Mouse (Mus musculus) urinary bladder, adult 2 months (tissue): ENCODE measurements around the gene Ptbp1. TPM values are rescaled to one million over a fixed set of nuclear protein-coding genes. Genes with fewer than 3 reads are reported as not detected.
A peak's percentile ranks its signal among the peaks of the same experiment; 100 is the strongest.

Experiments
- DNase-seq: peaks from one replicate; pipeline ENCODE4 v3.0.0; 2022; ENCODE audit warnings: low spot score
- polyA plus RNA-seq: library from polyadenylated mRNA; depleted of rRNA; stranded (reverse); fragments of >200 nt; gene quantifications from 2 replicates; pipeline ENCODE4 v1.2.3, GENCODE M21; 2012

Ptbp1 gene
- polyA plus RNA-seq, 1 experiment, result 140 TPM

- DNase-seq, result peak; percentile 65
Measured at GRCm38 (mm10) chr10:79834769-79835398, 19.3 kb upstream of the Ptbp1 start.

- DNase-seq, result no peak
Measured at GRCm38 (mm10) chr10:79836918-79837317, 17.3 kb upstream of the Ptbp1 start.

DNA sequence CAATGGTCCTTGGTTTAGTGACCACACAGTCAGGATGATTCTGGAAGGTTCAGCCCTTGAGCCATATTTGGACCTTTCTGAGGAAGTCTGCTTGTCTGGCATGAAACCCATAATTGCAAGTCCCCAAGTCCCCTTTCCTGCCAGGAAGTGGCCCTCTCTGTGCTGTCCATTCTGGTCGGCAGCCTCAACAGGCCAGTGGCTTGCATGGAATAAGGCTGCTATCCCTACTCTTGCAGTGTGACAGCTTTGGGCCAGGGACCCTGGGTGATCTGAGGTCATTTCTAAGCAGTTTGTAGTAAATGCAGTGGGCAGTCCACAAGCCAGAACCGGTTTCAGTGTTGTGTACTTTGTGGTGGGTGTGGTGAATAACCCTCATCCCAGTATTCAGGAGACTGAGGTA is 16.1 kb upstream of the Ptbp1 start:
- no peak for DNase-seq

- DNase-seq, result no peak
Measured at GRCm38 (mm10) chr10:79840091-79840490, 14.1 kb upstream of the Ptbp1 start.

DNA sequence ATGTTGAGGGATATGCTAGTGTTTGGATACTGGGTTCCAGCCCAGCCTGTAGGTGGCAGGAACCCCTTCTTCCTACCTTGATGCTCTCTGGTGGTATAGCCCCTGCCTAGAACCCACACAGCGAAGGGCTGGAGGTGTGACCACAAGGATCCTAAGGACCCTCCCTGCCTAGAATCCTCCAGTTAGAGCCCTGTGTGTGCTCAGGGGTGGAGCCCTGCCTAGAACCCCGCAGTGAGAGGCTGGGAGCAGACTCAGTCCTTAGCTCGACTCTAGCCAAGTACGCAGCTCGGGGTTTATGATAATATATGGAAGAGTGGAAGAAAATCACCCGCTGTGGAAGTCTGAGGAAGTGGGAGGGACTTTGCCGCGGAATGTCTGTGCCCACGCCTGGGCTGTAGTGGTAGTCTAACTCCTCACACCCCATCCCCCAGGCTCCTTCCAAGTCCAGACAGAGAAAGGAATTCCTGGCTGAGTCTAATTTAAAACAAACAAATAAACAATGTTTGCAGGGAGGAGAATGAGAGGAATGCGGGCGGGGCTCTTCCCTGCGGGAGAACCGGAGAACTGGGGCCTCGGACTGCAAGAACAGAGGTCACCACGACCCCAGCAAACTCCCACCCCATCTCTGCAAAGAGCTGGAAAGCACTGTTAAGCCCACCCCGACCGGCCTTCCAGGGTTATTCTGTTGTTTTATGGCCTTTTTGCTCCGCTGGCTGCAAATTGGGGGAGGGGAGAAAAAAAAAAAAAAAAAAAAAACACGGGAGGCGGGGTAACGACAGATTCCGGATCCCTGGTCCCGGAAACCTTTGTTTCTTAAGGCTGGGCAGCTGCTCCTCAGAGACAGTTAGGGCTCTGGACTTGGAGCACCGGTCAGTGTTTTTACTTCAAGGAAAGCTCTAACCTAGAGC is 13.3 kb upstream of the Ptbp1 start:
- no peak for DNase-seq

GRCm38 (mm10) chr10:79842322-79842721 is 11.9 kb upstream of the Ptbp1 start:
- DNase-seq, result no peak

DNA sequence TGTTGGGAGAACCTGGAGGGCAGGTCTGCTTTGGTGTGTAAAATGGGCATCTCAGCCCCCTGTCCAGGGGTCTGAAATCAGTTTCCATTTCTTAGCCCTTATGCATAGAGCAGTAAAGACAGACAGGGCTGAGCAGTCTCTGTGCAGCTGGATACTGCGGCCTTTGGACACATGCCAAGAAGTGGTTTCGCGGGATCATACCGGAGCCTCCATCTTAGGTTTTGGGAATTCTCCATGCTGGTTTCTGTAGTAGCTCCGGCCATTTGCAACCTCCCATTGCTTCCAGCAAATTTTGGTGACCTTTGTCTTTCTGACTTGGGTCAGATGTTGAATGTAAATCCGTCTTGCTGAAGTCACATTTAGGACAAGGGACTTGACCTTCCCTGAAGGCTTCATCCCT is 10.8 kb upstream of the Ptbp1 start:
- no peak for DNase-seq

- no peak for DNase-seq
Measured at GRCm38 (mm10) chr10:79846553-79846952, 7.7 kb upstream of the Ptbp1 start.

- DNase-seq, result no peak
Measured at GRCm38 (mm10) chr10:79849941-79850628, 4.1 kb upstream of the Ptbp1 start.

GRCm38 (mm10) chr10:79851653-79852052 is 2.6 kb upstream of the Ptbp1 start:
- DNase-seq, result no peak

GRCm38 (mm10) chr10:79852107-79852789 is 2.0 kb upstream of the Ptbp1 start:
- no peak for DNase-seq

DNA sequence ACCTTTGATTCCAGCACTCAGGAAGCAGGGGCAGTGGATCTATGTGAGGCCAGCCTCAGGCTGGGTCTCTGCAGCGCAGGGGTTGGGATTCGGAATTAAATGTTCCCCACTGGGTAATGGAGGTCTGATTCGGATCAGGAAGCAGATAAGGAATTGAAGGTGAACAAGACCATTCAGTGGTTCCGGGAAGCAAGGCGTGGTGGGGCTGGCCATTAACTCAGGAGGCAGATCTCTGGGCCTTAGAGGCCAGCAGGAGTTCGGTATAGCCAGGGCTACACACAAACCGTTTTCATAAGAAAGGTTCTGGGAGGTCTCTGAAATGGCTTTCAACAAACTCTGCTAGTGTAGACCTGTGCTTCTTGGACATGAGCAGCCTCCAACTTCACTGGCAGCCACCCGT is 1.4 kb upstream of the Ptbp1 start:
- no peak for DNase-seq

DNA sequence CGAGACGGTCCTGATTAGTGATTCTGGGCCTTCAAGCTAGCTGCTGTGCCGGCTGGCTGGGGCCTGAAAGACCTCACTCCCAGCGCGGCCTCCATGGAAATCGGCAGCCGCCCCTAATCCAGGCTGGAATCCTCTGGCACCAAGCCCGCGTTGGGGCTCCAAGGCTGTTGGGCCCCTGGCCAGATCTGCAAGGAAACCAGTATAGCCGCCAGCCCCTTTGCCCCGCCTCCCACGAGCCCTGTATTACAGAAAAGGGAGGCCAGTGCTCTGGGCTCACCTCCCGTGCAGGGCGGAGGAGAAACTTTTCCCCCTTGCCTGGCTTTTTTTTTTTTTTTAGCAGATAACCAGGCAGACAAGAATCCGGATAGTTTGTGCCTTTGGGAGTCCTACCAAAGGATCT is 835 bp upstream of the Ptbp1 start:
- peak; percentile 95 for DNase-seq

DNA sequence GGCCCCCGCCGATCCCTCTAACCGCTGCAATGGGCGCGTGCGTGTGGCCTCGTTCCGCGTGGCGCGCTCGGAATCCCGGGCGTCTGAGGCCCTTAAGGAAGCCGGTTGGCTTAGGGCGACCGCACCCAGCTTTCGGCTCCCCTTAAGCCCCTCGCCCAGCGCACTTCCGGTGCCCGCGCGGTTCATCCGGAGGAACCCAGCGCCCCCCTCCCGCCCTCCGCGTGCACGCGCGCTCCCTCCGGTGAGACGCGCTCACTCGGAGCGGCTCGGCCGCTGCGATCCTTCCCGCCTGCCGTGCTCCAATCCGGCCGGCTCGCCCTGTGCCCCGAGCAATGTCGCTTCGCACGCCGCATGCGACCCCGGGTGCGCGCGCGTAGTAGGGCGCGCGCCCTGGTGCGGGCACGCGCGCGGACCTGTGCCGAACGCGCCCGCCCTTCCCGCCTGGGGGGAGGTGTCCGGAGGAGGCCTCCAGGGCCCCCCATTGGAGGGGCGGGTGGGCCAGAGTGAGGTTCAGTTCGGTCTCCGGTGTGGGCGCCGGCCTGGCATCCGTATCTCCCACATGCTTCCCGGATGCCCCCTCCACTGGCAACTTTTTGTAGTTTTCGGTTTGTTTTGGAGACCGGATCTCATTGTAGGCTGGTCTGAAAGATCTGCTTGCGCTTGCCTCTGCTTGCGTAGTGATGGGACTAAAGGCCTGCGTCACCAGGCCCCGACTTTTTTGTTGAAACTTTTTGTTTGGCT is 744 bp downstream of the Ptbp1 start:
- peak; percentile 70 for DNase-seq

- DNase-seq, result no peak
Measured at GRCm38 (mm10) chr10:79855558-79856184, 1.4 kb downstream of the Ptbp1 start.

DNA sequence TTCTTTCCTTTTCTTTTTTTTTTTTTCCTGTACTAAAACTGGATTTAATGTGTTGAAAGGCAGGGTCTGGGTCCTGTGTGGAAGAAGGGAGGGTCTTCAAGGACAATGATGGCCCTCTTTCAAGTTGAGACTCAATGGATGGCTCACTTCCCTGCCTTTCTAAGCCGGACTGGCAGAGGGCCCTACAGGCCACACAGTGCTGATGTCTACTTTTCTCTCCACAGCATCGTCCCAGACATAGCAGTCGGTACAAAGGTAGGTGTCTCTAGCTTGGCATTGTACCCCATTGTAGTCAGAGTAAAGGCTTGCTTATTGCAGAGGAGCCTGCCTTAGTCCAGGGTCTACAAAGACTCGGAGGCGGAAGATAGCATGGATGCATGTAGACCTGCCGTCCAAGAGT is 2.1 kb downstream of the Ptbp1 start:
- DNase-seq, result no peak

DNA sequence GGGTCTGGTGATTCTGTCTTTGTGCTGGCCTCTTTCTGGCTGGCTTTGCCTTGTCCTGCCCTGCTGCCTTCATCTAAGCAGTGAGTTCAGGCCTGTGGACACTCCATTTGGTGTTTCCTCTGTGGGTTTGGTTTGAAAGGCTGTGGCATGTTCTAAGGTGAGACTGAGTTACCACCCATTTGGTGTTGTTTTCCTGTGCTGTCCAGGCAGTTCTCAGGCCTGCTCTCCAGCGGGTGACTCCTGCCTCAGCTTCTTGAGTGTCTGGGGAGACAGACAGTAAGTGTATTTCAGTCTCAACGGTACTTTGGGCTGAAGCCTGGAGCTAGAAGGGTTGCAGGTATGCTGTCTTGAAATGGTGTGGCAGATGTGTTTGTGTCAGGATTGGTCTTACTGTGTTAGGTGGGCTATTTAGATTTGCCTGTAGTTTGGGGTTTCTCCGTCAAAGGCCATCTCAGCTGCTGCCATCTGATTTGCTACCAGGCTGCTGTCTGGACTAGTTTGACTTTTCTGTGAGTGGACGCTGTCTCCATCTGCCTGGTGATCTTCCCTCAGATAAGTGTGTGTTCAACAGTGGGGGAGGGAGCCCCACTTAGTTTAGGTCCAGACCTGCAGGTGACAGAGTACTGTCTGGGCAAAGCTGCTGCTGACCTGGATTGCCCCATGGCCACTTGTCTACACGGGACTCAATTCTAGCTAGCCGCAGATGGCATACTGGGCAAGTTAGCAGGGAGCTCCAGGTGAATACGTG is 2.7 kb downstream of the Ptbp1 start:
- DNase-seq, result no peak

DNA sequence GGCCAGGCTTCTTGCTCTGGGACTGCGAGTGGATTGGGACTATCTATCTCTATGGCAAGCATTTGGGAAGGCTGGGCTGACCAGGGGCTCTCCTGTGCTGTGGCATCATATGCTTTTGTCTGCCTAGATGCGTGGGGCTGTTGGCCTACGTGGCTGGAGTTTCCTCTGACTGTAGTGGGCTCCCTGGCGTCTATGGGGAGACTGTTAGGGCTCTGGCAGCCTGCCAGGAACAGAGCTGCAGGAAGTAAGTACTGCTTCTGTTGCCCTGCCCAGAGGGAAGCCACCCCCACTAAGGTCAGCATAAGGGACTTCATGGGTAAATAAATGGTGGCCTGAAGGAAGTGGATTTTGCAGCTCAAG is 3.2 kb downstream of the Ptbp1 start:
- DNase-seq, result no peak

DNA sequence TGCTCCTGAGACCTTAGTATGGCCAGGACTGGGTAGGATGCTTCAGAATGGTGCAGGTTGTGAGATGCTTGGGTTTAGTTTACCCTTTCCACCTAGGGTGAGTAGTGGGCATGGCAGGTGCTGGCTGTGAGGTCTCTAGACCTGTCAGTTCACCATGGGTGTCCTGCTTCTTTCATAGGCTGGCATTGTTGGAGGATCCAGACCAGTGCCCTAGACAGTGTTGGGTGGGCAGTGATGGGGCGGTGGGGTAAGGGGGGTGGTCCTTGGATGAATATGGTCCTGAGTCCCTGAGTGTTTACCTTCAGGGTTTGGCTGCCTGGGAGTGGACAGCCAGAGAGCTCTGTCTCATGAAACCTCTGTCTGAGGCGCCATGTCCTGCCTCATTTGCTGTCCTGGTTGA is 3.7 kb downstream of the Ptbp1 start:
- DNase-seq, result no peak

- DNase-seq, result no peak
Measured at GRCm38 (mm10) chr10:79858416-79859074, 4.3 kb downstream of the Ptbp1 start.
